Mouse (Mus musculus) heart, postnatal 0 days (tissue): ENCODE results near the gene Col9a1. TPM values are rescaled to one million over a fixed set of nuclear protein-coding genes. Genes with fewer than 3 reads are reported as not detected.

Experiments used
- ATAC-seq: fragments of 200-750 bp; cut with Nextera tagmentation; 2 replicates; pipeline ENCODE4 v1.8.0; 2017; ENCODE audit warnings: low read depth, moderate number of reproducible peaks, moderate library complexity; ENCODE audit not compliant: insufficient read depth
- DNase-seq: peaks from one replicate; pipeline ENCODE4 v3.0.0-alpha.2; 2016; ENCODE audit warnings: low spot score
- H3K27ac ChIP-seq: fragments of 300-500 bp; sonication (generic); 2 replicates; pipeline ENCODE4 v1.5.1; 2014; ENCODE audit warnings: low read depth, mild to moderate bottlenecking
- H3K27me3 ChIP-seq: fragments of 300-500 bp; sonication (generic); 2 replicates; pipeline ENCODE4 v1.6.1; 2014; ENCODE audit warnings: low read length, mixed read lengths; ENCODE audit not compliant: control insufficient read depth, insufficient read depth
- H3K36me3 ChIP-seq: fragments of 300-500 bp; sonication (generic); replicated peaks from 2 replicates; pipeline ENCODE4 v1.6.1; 2014; ENCODE audit warnings: low read length, mixed read lengths; ENCODE audit not compliant: control insufficient read depth, insufficient read depth
- H3K4me1 ChIP-seq: fragments of 300-500 bp; sonication (generic); 2 replicates; pipeline ENCODE4 v1.6.1; 2014; ENCODE audit warnings: antibody characterized with exemption; ENCODE audit not compliant: control insufficient read depth, insufficient read depth
- H3K4me2 ChIP-seq: fragments of 300-500 bp; sonication (generic); 2 replicates; pipeline ENCODE4 v1.6.1; 2014; ENCODE audit warnings: low read depth, mild to moderate bottlenecking, low read length, moderate library complexity
- H3K4me3 ChIP-seq: fragments of 300-500 bp; sonication (generic); 2 replicates; pipeline ENCODE4 v1.5.1; 2014; ENCODE audit warnings: low read depth, low read length
- H3K9ac ChIP-seq: fragments of 300-500 bp; sonication (generic); replicated peaks from 2 replicates; pipeline ENCODE4 v1.6.1; 2014; ENCODE audit warnings: low read depth, low read length, mixed read lengths
- H3K9me3 ChIP-seq: fragments of 300-500 bp; sonication (generic); replicated peaks from 2 replicates; pipeline ENCODE4 v1.6.1; 2016; ENCODE audit warnings: low read length; ENCODE audit not compliant: control insufficient read depth
- CTCF ChIP-seq: IDR thresholded peaks from 2 replicates; pipeline ENCODE4 v1.5.1; 2016; ENCODE audit warnings: antibody characterized with exemption, control low read depth, low read depth
- EP300 ChIP-seq: IDR thresholded peaks from 2 replicates; pipeline ENCODE4 v1.6.1; 2016; ENCODE audit warnings: antibody characterized with exemption, low read depth
- WGBS: fragments of 180-500 bp; shearing (Covaris S2); extraction: QIAGEN DNeasy Blood & Tissue Kit; methylation state at CpG from one replicate; pipeline ENCODE4 v1.1.7; 2014; 5-methylcytosine and 5-hydroxymethylcytosine counted together
- polyA plus RNA-seq: library from polyadenylated mRNA; unstranded; fragments of >200 nt; fragmentation: Nextera tagmentation; extraction: Ambion mirVana; gene quantifications from 2 replicates; pipeline ENCODE4 v1.2.1, GENCODE M21; 2015
- total RNA-seq: library from RNA; depleted of rRNA; stranded (reverse); fragments of >200 nt; gene quantifications from 2 replicates; pipeline ENCODE4 v1.2.3, GENCODE M21; 2014; ENCODE audit warnings: low replicate concordance

The Col9a1 gene
- total and polyA plus RNA-seq, 2 experiments from 2014 or later, result 1.3 to 1.4 TPM

GRCm38 (mm10) chr1:24231504-24232270 lies 54.3 kb downstream of the Col9a1 start:
- Histone ChIP-seq H3K27ac (no peak overlapping the region), H3K27me3 (no peaks in the 10 kb centered on the region), H3K4me2 (no peak overlapping the region), H3K36me3 (no peaks in the 10 kb centered on the region), H3K4me1 (no peaks in the 10 kb centered on the region), H3K4me3 (no peak overlapping the region), H3K9ac (no peak overlapping the region), H3K9me3 (no peaks in the 10 kb centered on the region)
- no peak for TF ChIP-seq EP300
- no peak for TF ChIP-seq CTCF
- ATAC-seq, result no peak
- no peak for DNase-seq
- 79% methylated on average over 3 of the region's 3 CpGs for WGBS

- no peak for TF ChIP-seq CTCF
- no peak for TF ChIP-seq EP300
Measured at GRCm38 (mm10) chr1:24236330-24236729, 58.9 kb downstream of the Col9a1 start.

GRCm38 (mm10) chr1:24240039-24240691 lies 62.8 kb downstream of the Col9a1 start:
- no peaks in the 10 kb centered on the region for H3K36me3 ChIP-seq
- H3K9me3 ChIP-seq, result no peaks in the 10 kb centered on the region
- no peak overlapping the region for H3K9ac ChIP-seq
- no peaks in the 10 kb centered on the region for H3K27me3 ChIP-seq
- H3K27ac ChIP-seq, result no peak overlapping the region
- TF ChIP-seq EP300 (no peak), CTCF (no peak)
- H3K4me3 ChIP-seq, result no peak overlapping the region
- H3K4me2 ChIP-seq, result no peak overlapping the region
- 77% methylated on average over 8 of the region's 8 CpGs for WGBS
- no peaks in the 10 kb centered on the region for H3K4me1 ChIP-seq
- DNase-seq, result no peak
- no peak for ATAC-seq

More at GRCm38 (mm10) chr1:24236330-24236729, 58.9 kb downstream of the Col9a1 start:
- ATAC-seq (no peak), DNase-seq (no peak)
- no peak overlapping the region for H3K27ac ChIP-seq
- H3K36me3 ChIP-seq, result no peaks in the 10 kb centered on the region
- H3K4me2 ChIP-seq, result no peak overlapping the region
- no peak overlapping the region for H3K4me3 ChIP-seq
- no peak overlapping the region for H3K9ac ChIP-seq
- WGBS, result 68% methylated on average over 1 of the region's 1 CpGs
- no peaks in the 10 kb centered on the region for H3K9me3 ChIP-seq
- H3K4me1 ChIP-seq, result no peaks in the 10 kb centered on the region
- no peaks in the 10 kb centered on the region for H3K27me3 ChIP-seq

GRCm38 (mm10) chr1:24244931-24245330 lies 67.5 kb downstream of the Col9a1 start:
- ATAC-seq (no peak), DNase-seq (no peak)
- Histone ChIP-seq H3K4me2 (no peak overlapping the region), H3K4me3 (no peak overlapping the region), H3K36me3 (no peaks in the 10 kb centered on the region), H3K9ac (no peak overlapping the region), H3K27ac (no peak overlapping the region), H3K27me3 (no peaks in the 10 kb centered on the region), H3K4me1 (no peaks in the 10 kb centered on the region), H3K9me3 (no peaks in the 10 kb centered on the region)
- TF ChIP-seq CTCF (no peak), EP300 (no peak)
- 80% methylated on average over 10 of the region's 10 CpGs for WGBS

- no peak overlapping the region for H3K27ac ChIP-seq
- no peaks in the 10 kb centered on the region for H3K9me3 ChIP-seq
- no peaks in the 10 kb centered on the region for H3K36me3 ChIP-seq
- 72% methylated on average over 13 of the region's 13 CpGs for WGBS
- DNase-seq (no peak), ATAC-seq (no peak)
- H3K9ac ChIP-seq, result no peak overlapping the region
- TF ChIP-seq CTCF, result no peak
- TF ChIP-seq EP300, result no peak
- no peak overlapping the region for H3K4me3 ChIP-seq
- no peak overlapping the region for H3K4me2 ChIP-seq
- H3K27me3 ChIP-seq, result no peaks in the 10 kb centered on the region
- H3K4me1 ChIP-seq, result no peaks in the 10 kb centered on the region
Measured at GRCm38 (mm10) chr1:24245700-24246375, 68.4 kb downstream of the Col9a1 start.
